Mouse (Mus musculus): ENCODE results near the gene Tnfsf12. TPM values are rescaled to one million over a fixed set of nuclear protein-coding genes. Genes with fewer than 3 reads are reported as not detected.
"Not testable (repeated sequence)": the region's sequence is repeated elsewhere in the genome, so short reads cannot be mapped to it uniquely, and the experiment has no call there.

Gene Tnfsf12
- polyA plus RNA-seq, 1 experiment from 2014 or later = 2.4 TPM

DNA sequence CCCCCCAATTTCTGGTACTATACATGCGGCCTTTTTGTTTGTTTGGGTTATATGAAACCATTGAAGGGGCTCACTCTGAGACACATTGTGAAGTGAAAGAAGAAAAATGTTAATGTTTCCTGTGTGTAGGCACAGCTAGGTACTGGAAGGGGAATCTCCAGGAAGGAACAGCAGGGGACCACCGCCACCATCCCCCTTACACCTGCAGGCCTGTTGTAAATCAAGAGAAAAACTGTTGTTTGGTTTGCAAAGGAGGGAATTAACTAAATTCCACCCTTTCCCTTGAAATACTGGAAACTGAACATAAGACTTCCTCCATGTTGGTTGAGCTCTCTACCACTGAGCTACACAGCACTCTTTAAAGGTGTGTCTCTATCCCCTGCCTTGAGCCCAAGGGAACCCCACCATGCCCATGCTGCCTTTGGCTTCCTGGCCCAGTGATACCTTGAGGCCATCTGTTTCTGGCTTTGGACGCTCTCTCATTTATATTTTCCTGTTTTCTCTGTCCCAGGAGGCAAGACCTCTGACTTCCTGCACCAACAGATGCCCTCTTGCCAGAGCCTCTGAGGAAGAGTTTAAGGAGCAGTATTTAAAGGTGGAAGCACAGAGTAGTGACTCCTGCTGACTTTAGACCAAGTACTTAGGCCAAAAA is 13.1 kb upstream of the Tnfsf12 start:
- ATAC-seq (replicated peaks; ENCODE audit: low FRiP score) (no peak), DNase-seq (ENCODE audit: low spot score) (no peak)
- H3K27ac ChIP-seq (ENCODE audit: low read depth, low read length) = no peak overlapping the region
- H3K36me3 ChIP-seq (ENCODE audit: control insufficient read depth, insufficient read depth, low read length) = no peaks in the 10 kb centered on the region
- H3K27me3 ChIP-seq (ENCODE audit: control insufficient read depth, insufficient read depth, low read length) = no peaks in the 10 kb centered on the region
- H3K9ac ChIP-seq (ENCODE audit: low read length) = no peak overlapping the region
- H3K9me3 ChIP-seq (ENCODE audit: control insufficient read depth, low read length) = no peaks in the 10 kb centered on the region
- no peak overlapping the region for H3K4me2 ChIP-seq (ENCODE audit: low read depth, low read length, severe bottlenecking)
- 78% methylated on average over 3 of the region's 3 CpGs for WGBS
- no peak overlapping the region for H3K4me3 ChIP-seq (ENCODE audit: low read depth, low read length)
- H3K4me1 ChIP-seq (replicated peaks; ENCODE audit: control insufficient read depth, insufficient read depth, low read length) = no peaks in the 10 kb centered on the region

DNA sequence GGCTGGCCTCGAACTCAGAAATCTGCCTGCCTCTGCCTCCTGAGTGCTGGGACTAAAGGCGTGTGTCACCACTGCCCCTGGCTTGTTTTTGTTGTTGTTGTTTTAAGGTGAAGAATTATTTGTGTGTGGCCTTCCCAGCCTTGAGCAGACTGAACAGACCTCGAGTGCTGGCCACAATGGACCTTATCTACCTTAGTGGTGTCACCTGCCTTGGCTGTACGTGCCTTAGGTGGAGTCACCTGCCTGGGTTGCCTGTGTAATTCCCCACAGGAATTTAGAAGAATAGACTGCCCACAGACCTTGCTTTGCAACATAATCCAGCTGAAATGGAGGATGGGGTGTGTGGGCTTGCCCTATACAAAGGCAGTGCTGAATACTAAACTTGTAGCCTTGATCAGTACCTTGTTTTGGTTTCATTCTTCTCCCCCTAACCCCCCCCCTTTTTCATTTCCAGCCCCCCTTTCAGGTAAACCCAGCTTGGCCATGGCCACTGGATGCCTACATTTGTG is 12.3 kb upstream of the Tnfsf12 start:
- ATAC-seq (replicated peaks; ENCODE audit: low FRiP score) (no peak), DNase-seq (ENCODE audit: low spot score) (no peak)
- no peaks in the 10 kb centered on the region for H3K4me1 ChIP-seq (replicated peaks; ENCODE audit: control insufficient read depth, insufficient read depth, low read length)
- no peaks in the 10 kb centered on the region for H3K27me3 ChIP-seq (ENCODE audit: control insufficient read depth, insufficient read depth, low read length)
- no peaks in the 10 kb centered on the region for H3K9me3 ChIP-seq (ENCODE audit: control insufficient read depth, low read length)
- no peak overlapping the region for H3K4me3 ChIP-seq (ENCODE audit: low read depth, low read length)
- WGBS = 83% methylated on average over 4 of the region's 4 CpGs
- H3K9ac ChIP-seq (ENCODE audit: low read length) = no peak overlapping the region
- H3K4me2 ChIP-seq (ENCODE audit: low read depth, low read length, severe bottlenecking) = no peak overlapping the region
- no peak overlapping the region for H3K27ac ChIP-seq (ENCODE audit: low read depth, low read length)
- H3K36me3 ChIP-seq (ENCODE audit: control insufficient read depth, insufficient read depth, low read length) = no peaks in the 10 kb centered on the region

DNA sequence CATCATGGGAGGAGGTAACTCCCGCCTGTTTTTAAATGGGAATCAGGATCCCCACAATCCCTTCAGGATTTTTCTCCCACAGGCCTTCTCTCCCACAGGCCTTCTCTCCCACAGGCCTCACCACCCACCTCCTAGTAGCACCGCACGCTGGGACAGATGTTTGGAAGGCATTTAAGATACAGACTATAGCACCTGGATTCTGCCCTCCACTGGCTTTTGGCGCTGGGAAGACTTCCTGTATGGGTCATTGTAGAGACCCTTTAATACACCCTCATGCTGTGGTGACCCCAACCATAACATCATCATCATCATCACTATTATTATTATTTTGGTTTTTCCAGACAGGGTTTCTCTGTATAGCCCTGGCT is 11.8 kb upstream of the Tnfsf12 start:
- Histone ChIP-seq H3K9ac (ENCODE audit: low read length) (no peak overlapping the region), H3K4me2 (ENCODE audit: low read depth, low read length, severe bottlenecking) (no peak overlapping the region), H3K4me3 (ENCODE audit: low read depth, low read length) (no peak overlapping the region), H3K4me1 (replicated peaks; ENCODE audit: control insufficient read depth, insufficient read depth, low read length) (no peaks in the 10 kb centered on the region), H3K27me3 (ENCODE audit: control insufficient read depth, insufficient read depth, low read length) (no peaks in the 10 kb centered on the region), H3K9me3 (ENCODE audit: control insufficient read depth, low read length) (no peaks in the 10 kb centered on the region), H3K27ac (ENCODE audit: low read depth, low read length) (no peak overlapping the region), H3K36me3 (ENCODE audit: control insufficient read depth, insufficient read depth, low read length) (no peaks in the 10 kb centered on the region)
- no peak for DNase-seq (ENCODE audit: low spot score)
- WGBS = 88% methylated on average over 4 of the region's 4 CpGs
- ATAC-seq (replicated peaks; ENCODE audit: low FRiP score) = no peak

DNA sequence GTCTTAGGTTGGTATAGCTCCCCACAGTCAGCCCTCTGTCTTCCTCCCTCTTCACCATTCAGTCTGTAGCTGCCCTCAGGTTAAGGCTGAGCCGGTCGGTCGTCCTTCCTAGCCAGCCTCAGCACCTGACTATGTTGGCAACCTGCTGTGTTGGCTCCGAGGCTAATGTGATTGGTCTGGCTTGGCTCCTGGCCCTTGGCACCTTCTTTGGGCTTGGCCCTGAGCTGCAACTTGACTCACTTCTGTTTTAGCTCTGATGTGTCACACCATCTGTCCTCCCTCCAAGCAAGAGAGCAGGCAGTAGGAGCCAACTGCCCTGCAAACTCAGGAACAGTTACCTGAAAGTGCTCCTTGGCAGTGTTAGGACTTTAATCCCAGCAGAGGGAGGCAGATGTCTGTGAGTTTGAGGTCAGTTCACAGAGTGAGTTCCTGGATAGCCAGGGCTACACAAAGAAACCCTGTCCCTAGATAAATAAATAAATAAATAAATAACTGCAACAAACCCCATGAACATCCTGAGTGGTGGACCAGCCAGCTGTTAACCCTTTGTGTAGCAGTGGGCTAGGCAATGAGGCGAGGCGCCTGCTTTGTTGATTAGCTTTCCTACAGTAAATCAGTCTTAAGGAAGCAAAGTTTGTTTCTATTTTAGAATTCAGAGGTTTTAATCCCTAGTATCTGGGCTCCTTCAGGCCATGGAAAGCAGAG is 11.3 kb upstream of the Tnfsf12 start:
- 48% methylated on average over 6 of the region's 6 CpGs for WGBS
- DNase-seq (ENCODE audit: low spot score) = no peak
- Histone ChIP-seq H3K36me3 (ENCODE audit: control insufficient read depth, insufficient read depth, low read length) (no peaks in the 10 kb centered on the region), H3K4me3 (ENCODE audit: low read depth, low read length) (no peak overlapping the region), H3K9me3 (ENCODE audit: control insufficient read depth, low read length) (no peaks in the 10 kb centered on the region), H3K4me1 (replicated peaks; ENCODE audit: control insufficient read depth, insufficient read depth, low read length) (no peaks in the 10 kb centered on the region), H3K27ac (ENCODE audit: low read depth, low read length) (no peak overlapping the region), H3K4me2 (ENCODE audit: low read depth, low read length, severe bottlenecking) (no peak overlapping the region), H3K27me3 (ENCODE audit: control insufficient read depth, insufficient read depth, low read length) (no peaks in the 10 kb centered on the region), H3K9ac (ENCODE audit: low read length) (no peak overlapping the region)
- no peak for ATAC-seq (replicated peaks; ENCODE audit: low FRiP score)

DNA sequence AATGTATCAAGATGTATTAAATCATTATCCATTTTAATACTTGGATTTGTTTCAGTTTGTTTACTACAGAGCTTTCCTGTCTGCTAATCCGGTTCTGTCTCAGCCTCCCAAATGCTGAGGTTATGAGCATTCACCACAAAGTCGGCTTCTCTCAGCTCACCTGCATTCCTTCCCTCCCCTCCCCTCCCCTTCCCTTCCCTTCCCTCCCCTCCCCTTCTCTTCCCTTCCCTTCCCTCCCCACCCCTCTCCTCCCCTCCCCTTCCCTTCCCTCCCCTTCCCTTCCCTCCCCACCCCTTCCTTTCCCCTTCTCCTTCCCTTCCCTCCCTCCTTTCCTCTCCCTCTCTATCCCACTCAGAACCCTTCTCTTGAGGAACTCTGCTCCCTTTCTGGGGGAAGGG is 9.0 kb upstream of the Tnfsf12 start:
- H3K27me3 ChIP-seq (ENCODE audit: control insufficient read depth, insufficient read depth, low read length) = no peaks in the 10 kb centered on the region
- no peaks in the 10 kb centered on the region for H3K36me3 ChIP-seq (ENCODE audit: control insufficient read depth, insufficient read depth, low read length)
- no peak overlapping the region for H3K27ac ChIP-seq (ENCODE audit: low read depth, low read length)
- no peak overlapping the region for H3K4me3 ChIP-seq (ENCODE audit: low read depth, low read length)
- no peaks in the 10 kb centered on the region for H3K9me3 ChIP-seq (ENCODE audit: control insufficient read depth, low read length)
- ATAC-seq (replicated peaks; ENCODE audit: low FRiP score) (no peak), DNase-seq (ENCODE audit: low spot score) (no peak)
- H3K4me1 ChIP-seq (replicated peaks; ENCODE audit: control insufficient read depth, insufficient read depth, low read length) = no peaks in the 10 kb centered on the region
- H3K4me2 ChIP-seq (ENCODE audit: low read depth, low read length, severe bottlenecking) = no peak overlapping the region
- 50% methylated on average over 2 of the region's 2 CpGs for WGBS
- no peak overlapping the region for H3K9ac ChIP-seq (ENCODE audit: low read length)

DNA sequence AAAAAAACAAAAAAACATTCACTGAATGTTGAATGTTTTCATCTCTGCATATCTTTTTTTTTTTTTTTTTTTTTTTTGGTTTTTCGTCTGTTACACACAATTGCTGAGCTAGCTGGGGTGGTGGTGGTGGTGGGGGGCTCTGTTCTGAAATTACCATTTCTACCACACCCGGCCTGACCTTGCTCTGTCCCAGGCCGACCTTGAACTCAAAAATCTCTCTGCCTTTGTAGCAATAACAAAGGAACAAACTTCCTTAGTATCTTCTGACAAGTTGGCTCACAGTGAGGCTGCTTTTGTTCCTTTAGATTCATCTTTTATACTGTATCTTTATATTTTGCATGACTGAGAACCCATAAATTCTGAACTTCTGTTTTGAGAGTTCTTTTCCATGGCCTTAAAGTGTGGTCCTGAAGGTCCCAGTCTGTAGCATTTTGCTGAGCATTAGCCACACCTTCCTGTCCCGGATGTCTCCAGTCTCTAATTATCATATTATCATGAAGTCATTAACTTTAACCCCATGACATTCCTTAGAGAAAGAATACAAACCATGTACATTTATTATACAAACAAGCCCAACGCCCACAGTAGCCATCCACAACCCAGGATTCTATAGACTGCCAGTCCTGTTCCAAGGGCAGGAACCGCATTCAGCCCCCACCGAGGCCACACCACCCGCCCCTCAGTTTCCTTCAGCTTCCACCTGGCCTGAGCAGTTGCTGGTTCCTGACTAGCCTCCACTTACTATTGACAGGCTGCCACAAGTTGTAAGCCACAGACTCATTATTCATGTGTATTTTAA is 8.4 kb upstream of the Tnfsf12 start:
- H3K9ac ChIP-seq (ENCODE audit: low read length) = no peak overlapping the region
- H3K27me3 ChIP-seq (ENCODE audit: control insufficient read depth, insufficient read depth, low read length) = no peaks in the 10 kb centered on the region
- ATAC-seq (replicated peaks; ENCODE audit: low FRiP score) (no peak), DNase-seq (ENCODE audit: low spot score) (no peak)
- H3K27ac ChIP-seq (ENCODE audit: low read depth, low read length) = no peak overlapping the region
- no peaks in the 10 kb centered on the region for H3K9me3 ChIP-seq (ENCODE audit: control insufficient read depth, low read length)
- H3K4me1 ChIP-seq (replicated peaks; ENCODE audit: control insufficient read depth, insufficient read depth, low read length) = no peaks in the 10 kb centered on the region
- no peak overlapping the region for H3K4me3 ChIP-seq (ENCODE audit: low read depth, low read length)
- no peak overlapping the region for H3K4me2 ChIP-seq (ENCODE audit: low read depth, low read length, severe bottlenecking)
- WGBS = 75% methylated on average over 8 of the region's 8 CpGs
- H3K36me3 ChIP-seq (ENCODE audit: control insufficient read depth, insufficient read depth, low read length) = no peaks in the 10 kb centered on the region

DNA sequence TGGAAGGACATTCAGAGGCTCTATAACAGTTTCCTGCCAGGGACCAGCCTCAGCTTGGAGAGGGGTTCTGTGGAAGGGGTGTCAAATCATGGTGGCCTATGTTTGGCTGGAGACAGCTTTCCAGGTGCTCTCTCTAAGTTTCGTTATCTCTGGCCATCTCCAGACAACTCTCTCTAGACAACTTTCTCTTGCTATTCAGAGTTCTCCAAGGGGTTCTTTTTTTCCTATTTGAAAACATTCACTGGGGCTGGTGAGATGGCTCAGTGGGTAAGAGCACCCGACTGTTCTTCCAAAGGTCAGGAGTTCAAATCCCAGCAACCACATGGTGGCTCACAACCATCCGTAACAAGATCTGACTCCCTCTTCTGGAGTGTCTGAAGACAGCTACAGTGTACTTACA is 7.7 kb upstream of the Tnfsf12 start:
- not testable (repeated sequence) for H3K4me3 ChIP-seq (ENCODE audit: low read depth, low read length); ATAC-seq (replicated peaks; ENCODE audit: low FRiP score); H3K4me1 ChIP-seq (replicated peaks; ENCODE audit: control insufficient read depth, insufficient read depth, low read length); H3K27me3 ChIP-seq (ENCODE audit: control insufficient read depth, insufficient read depth, low read length); H3K27ac ChIP-seq (ENCODE audit: low read depth, low read length); DNase-seq (ENCODE audit: low spot score); H3K4me2 ChIP-seq (ENCODE audit: low read depth, low read length, severe bottlenecking); H3K9ac ChIP-seq (ENCODE audit: low read length); H3K36me3 ChIP-seq (ENCODE audit: control insufficient read depth, insufficient read depth, low read length); H3K9me3 ChIP-seq (ENCODE audit: control insufficient read depth, low read length)
- 79% methylated on average over 2 of the region's 3 CpGs for WGBS

DNA sequence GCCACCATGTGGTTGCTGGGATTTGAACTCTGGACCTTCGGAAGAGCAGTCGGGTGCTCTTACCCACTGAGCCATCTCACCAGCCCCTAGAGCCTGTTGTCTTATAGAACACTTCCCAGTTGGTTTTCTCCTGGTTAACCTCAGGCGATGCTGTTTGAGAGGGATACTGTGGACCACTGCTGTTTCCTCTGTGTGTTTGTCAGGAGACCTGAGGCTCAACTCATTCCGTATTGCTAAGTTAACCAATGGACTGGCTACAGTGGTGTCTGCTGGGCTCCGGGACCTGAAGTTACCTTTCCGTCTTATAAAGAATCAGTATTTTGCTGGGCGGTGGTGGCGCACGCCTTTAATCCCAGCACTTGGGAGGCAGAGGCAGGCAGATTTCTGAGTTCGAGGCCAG is 7.2 kb upstream of the Tnfsf12 start:
- not testable (repeated sequence) for H3K4me2 ChIP-seq (ENCODE audit: low read depth, low read length, severe bottlenecking); DNase-seq (ENCODE audit: low spot score); H3K4me1 ChIP-seq (replicated peaks; ENCODE audit: control insufficient read depth, insufficient read depth, low read length); H3K9me3 ChIP-seq (ENCODE audit: control insufficient read depth, low read length); H3K36me3 ChIP-seq (ENCODE audit: control insufficient read depth, insufficient read depth, low read length); H3K27me3 ChIP-seq (ENCODE audit: control insufficient read depth, insufficient read depth, low read length); H3K27ac ChIP-seq (ENCODE audit: low read depth, low read length); H3K9ac ChIP-seq (ENCODE audit: low read length); H3K4me3 ChIP-seq (ENCODE audit: low read depth, low read length); ATAC-seq (replicated peaks; ENCODE audit: low FRiP score)
- 94% methylated on average over 10 of the region's 10 CpGs for WGBS
